Mouse (Mus musculus) ES-E14 (cell line): ENCODE results near the gene Hnrnpl.

Experiments used
- CHD2 ChIP-seq: IDR thresholded peaks from 2 replicates; pipeline ENCODE4 v1.6.1; 2014; ENCODE audit warnings: mild to moderate bottlenecking, low read depth, low read length, inconsistent platforms
- MAFK ChIP-seq: IDR thresholded peaks from 2 replicates; pipeline ENCODE4 v1.6.1; 2014; ENCODE audit warnings: mild to moderate bottlenecking, low read depth, low read length, inconsistent platforms; ENCODE audit not compliant: insufficient read depth
- ZC3H11A ChIP-seq: IDR thresholded peaks from 2 replicates; pipeline ENCODE4 v1.6.1; 2012; ENCODE audit warnings: low read depth, mild to moderate bottlenecking, inconsistent platforms, low read length, borderline replicate concordance
- ZNF384 ChIP-seq: IDR thresholded peaks from 2 replicates; pipeline ENCODE4 v1.6.1; 2012; ENCODE audit warnings: low read depth, low read length, inconsistent platforms

DNA sequence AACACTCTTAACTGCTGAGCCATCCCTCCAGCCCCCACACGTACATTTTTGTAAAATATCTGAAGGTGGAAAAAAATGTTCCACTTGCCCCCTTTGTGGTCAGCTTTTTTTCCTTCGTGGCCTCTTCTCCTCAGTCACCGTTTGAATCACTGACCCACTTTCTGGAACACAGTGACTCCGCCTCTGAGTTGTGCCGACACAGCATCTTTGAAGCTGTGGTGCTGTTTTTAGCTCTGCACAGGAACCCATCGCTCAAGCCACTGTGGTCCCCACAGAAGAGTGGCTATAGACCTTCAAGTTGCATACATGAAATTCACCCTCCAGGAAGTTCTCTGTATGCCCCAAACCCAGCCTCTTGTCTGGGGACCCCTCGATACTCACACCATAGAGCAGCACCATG is 27.5 kb upstream of the Hnrnpl start:
- TF ChIP-seq MAFK (peak; percentile 48; the same call in 1 of the 2 replicates), CHD2 (no peak), ZC3H11A (no peak), ZNF384 (no peak)
